Mouse (Mus musculus) forebrain, postnatal 0 days (tissue): Measurements from ENCODE around the gene Capns2. TPM values are rescaled to one million over a fixed set of nuclear protein-coding genes. Genes with fewer than 3 reads are reported as not detected.

Source experiments
- ATAC-seq: fragments of 200-750 bp; cut with Nextera tagmentation; 2 replicates; pipeline ENCODE4 v1.8.0; 2017; ENCODE audit warnings: mild to moderate bottlenecking, moderate library complexity
- DNase-seq: peaks from one replicate; pipeline ENCODE4 v3.0.0-alpha.2; 2015
- H3K27ac ChIP-seq: fragments of 300-500 bp; sonication (generic); 2 replicates; pipeline ENCODE4 v1.5.1; 2014; ENCODE audit warnings: low read depth, mild to moderate bottlenecking, antibody characterized with exemption, low read length, moderate library complexity, mixed read lengths
- H3K27me3 ChIP-seq: fragments of 300-500 bp; sonication (generic); 2 replicates; pipeline ENCODE4 v1.6.1; 2014; ENCODE audit warnings: mild to moderate bottlenecking, low read length, mixed read lengths; ENCODE audit not compliant: insufficient read depth
- H3K36me3 ChIP-seq: fragments of 300-500 bp; sonication (generic); 2 replicates; pipeline ENCODE4 v1.6.1; 2014; ENCODE audit warnings: mild to moderate bottlenecking, moderate library complexity; ENCODE audit not compliant: insufficient read depth
- H3K4me1 ChIP-seq: fragments of 300-500 bp; sonication (generic); 2 replicates; pipeline ENCODE4 v1.6.1; 2014; ENCODE audit warnings: antibody characterized with exemption; ENCODE audit not compliant: insufficient read depth
- H3K4me2 ChIP-seq: fragments of 300-500 bp; sonication (generic); 2 replicates; pipeline ENCODE4 v1.6.1; 2014; ENCODE audit warnings: low read depth, mild to moderate bottlenecking, moderate library complexity
- H3K4me3 ChIP-seq: fragments of 300-500 bp; sonication (generic); 2 replicates; pipeline ENCODE4 v1.5.1; 2014; ENCODE audit warnings: low read depth, low read length, mixed read lengths
- H3K9ac ChIP-seq: fragments of 300-500 bp; sonication (generic); 2 replicates; pipeline ENCODE4 v1.6.1; 2014; ENCODE audit warnings: mild to moderate bottlenecking
- H3K9me3 ChIP-seq: fragments of 300-500 bp; sonication (generic); 2 replicates; pipeline ENCODE4 v1.6.1; 2016; ENCODE audit warnings: low read length
- CTCF ChIP-seq: sonication (generic); IDR thresholded peaks from 2 replicates; pipeline ENCODE4 v1.5.1; 2016; ENCODE audit warnings: antibody characterized with exemption, control low read depth, low read depth
- WGBS: fragments of 180-500 bp; shearing (Covaris S2); extraction: QIAGEN DNeasy Blood & Tissue Kit; methylation state at CpG from one replicate; pipeline ENCODE4 v1.1.7; 2014; 5-methylcytosine and 5-hydroxymethylcytosine counted together
- polyA plus RNA-seq: library from polyadenylated mRNA; unstranded; fragments of >200 nt; fragmentation: Nextera tagmentation; extraction: Ambion mirVana; gene quantifications from 2 replicates; pipeline ENCODE4 v1.2.1, GENCODE M21; 2015
- total RNA-seq: library from RNA; depleted of rRNA; stranded (reverse); fragments of >200 nt; gene quantifications from 2 replicates; pipeline ENCODE4 v1.2.3, GENCODE M21; 2014

Gene Capns2
- total and polyA plus RNA-seq, 2 experiments from 2014 or later = 1.8 TPM; not detected in 1

DNA sequence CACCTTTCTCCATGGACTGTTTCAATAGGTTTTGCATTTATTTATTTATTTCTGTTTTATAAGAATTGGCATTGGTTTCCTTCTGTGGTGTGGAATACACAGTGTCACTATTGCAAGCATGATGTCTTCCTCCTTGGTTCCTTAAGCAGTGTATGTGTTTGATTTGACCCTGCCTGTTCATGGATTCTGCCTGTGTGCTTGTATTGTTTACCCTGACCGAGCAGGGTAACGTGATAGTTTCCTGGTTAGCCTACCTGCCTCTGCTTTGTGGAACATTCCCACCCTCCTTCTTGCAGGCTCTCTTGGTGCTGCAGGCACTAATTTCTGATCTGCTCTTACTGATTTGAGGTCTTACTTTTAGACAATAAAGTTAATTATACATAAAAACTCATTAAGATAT lies 7.3 kb upstream of the Capns2 start:
- Histone ChIP-seq H3K4me1 (no peaks in the 10 kb centered on the region), H3K27me3 (no peaks in the 10 kb centered on the region), H3K9me3 (no peaks in the 10 kb centered on the region), H3K36me3 (no peaks in the 10 kb centered on the region), H3K9ac (no peak overlapping the region), H3K27ac (no peak overlapping the region), H3K4me3 (no peak overlapping the region), H3K4me2 (no peak overlapping the region)
- TF ChIP-seq CTCF = no peak
- DNase-seq (no peak), ATAC-seq (no peak)
- 89% methylated on average over 2 of the region's 2 CpGs for WGBS

DNA sequence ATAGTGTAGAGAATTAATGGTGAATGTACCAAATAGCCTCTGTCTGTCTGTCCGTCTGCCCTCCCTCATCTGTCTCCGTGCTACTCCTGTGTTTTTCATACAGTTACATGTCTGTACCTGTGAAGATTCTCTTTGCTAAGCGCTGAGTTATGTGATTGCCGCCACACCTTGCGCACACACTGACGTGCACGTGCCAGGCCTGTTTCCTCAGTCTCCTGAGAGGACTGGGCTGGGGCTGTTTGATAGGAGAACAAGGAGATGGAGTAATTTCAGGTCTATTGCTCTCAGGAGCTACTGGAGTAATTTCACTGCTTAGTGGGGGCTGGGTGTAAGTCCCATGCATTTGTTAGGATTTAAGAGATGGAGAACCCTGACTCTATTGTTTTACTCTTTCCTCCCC lies 6.2 kb upstream of the Capns2 start:
- ATAC-seq (no peak), DNase-seq (no peak)
- no peaks in the 10 kb centered on the region for H3K9me3 ChIP-seq
- H3K36me3 ChIP-seq = no peaks in the 10 kb centered on the region
- no peak overlapping the region for H3K27ac ChIP-seq
- H3K27me3 ChIP-seq = no peaks in the 10 kb centered on the region
- 86% methylated on average over 7 of the region's 7 CpGs for WGBS
- no peak for TF ChIP-seq CTCF
- H3K4me3 ChIP-seq = no peak overlapping the region
- no peaks in the 10 kb centered on the region for H3K4me1 ChIP-seq
- H3K9ac ChIP-seq = no peak overlapping the region
- no peak overlapping the region for H3K4me2 ChIP-seq

DNA sequence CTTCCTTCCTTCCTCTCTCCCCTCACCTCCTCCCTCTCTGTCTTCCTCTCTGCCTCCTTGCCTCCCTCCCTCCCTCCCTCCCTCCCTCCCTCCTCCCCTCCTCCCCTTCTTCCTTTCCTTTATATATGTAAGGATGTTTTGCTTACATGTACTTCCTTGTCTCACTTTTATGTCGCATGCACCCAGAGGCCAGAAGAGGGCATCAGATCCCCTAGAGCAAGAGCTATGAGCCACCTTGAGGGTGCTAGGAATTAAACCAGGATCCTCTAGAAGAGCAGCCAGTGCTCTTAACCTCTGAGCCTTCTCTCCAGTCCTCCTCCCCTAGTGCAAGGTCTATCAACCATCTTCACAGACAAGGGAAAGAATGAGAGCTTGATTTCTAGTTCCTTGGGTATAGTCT lies 5.2 kb upstream of the Capns2 start:
- 77% methylated on average over 1 of the region's 1 CpGs for WGBS
- no peak overlapping the region for H3K27ac ChIP-seq
- H3K4me2 ChIP-seq = no peak overlapping the region

DNA sequence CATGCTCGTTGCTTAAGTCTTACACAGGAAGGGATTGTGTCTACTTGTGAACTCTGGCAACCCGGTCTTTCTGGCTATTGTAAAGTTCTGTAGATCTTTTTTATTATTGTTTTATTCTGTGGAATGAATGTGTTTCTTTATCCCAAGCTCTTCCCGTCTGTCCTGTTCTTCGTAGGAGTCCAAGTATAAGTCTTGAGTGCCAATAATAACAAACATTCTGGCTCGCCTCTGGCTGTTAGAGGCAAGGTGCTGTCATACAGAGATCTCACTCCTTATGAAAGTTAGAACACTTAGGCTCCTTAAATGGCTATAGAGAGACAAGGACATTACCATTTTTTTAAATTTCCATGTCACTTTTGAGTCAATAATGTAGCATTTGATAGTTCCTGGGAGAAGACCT lies 4.6 kb upstream of the Capns2 start:
- Histone ChIP-seq H3K27ac (no peak overlapping the region), H3K9me3 (no peaks in the 10 kb centered on the region), H3K4me2 (no peak overlapping the region), H3K27me3 (no peaks in the 10 kb centered on the region), H3K36me3 (no peaks in the 10 kb centered on the region), H3K9ac (no peak overlapping the region), H3K4me3 (no peak overlapping the region), H3K4me1 (no peaks in the 10 kb centered on the region)
- WGBS = 69% methylated on average over 5 of the region's 5 CpGs
- ATAC-seq (no peak), DNase-seq (no peak)
- TF ChIP-seq CTCF = no peak

More for the DNA sequence above, 5.2 kb upstream of the Capns2 start:
- Histone ChIP-seq H3K36me3 (no peaks in the 10 kb centered on the region), H3K27me3 (no peaks in the 10 kb centered on the region), H3K9me3 (no peaks in the 10 kb centered on the region), H3K4me3 (no peak overlapping the region), H3K9ac (no peak overlapping the region), H3K4me1 (no peaks in the 10 kb centered on the region)
- DNase-seq (no peak), ATAC-seq (no peak)
- no peak for TF ChIP-seq CTCF

DNA sequence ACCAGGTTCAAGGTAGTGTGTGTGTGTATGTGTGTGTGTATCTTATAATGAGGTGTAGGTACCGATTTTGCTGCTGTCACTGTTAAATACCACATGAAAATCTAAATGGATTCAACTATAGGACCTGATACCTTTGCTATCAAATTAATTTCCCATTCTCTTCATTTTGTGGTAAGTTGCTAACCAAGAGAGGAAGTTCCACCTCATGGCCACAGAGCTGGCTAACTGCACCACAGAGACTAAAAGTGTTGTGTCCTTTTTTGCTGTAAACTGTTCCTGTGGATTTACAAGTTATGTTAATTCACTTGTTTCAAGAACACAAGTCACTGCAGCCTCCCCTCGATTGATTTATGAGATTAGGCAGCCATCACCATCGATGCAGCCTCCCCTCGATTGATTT lies 3.4 kb upstream of the Capns2 start:
- ATAC-seq (no peak), DNase-seq (no peak)
- no peaks in the 10 kb centered on the region for H3K36me3 ChIP-seq
- TF ChIP-seq CTCF = no peak
- H3K4me2 ChIP-seq = no peak overlapping the region
- no peak overlapping the region for H3K9ac ChIP-seq
- 89% methylated on average over 4 of the region's 4 CpGs for WGBS
- no peak overlapping the region for H3K4me3 ChIP-seq
- no peaks in the 10 kb centered on the region for H3K27me3 ChIP-seq
- H3K4me1 ChIP-seq = no peaks in the 10 kb centered on the region
- no peaks in the 10 kb centered on the region for H3K9me3 ChIP-seq
- no peak overlapping the region for H3K27ac ChIP-seq

DNA sequence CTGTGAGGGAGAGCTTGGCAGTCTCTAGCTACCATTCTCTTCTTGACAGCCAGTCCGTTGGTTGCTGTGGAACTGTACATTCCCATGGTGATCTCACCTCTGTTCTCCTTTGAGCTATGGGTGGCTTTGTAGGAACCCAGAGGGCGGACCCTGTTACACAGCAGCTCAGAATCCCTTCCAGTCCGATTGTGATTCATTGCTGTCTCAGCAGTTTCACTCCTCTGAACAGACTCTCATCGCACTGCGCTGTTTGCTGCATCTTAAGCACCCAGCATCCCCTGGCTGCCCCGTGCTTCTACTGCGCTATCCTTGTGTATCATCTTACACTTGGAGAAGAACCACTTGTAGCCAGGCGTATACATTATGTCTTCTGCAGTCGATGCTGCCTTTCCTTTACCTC lies 1.6 kb upstream of the Capns2 start:
- Histone ChIP-seq H3K27me3 (no peaks in the 10 kb centered on the region), H3K4me3 (no peak overlapping the region), H3K4me1 (no peaks in the 10 kb centered on the region), H3K4me2 (no peak overlapping the region), H3K9me3 (no peaks in the 10 kb centered on the region), H3K27ac (no peak overlapping the region), H3K9ac (no peak overlapping the region), H3K36me3 (no peaks in the 10 kb centered on the region)
- no peak for TF ChIP-seq CTCF
- DNase-seq = no peak
- ATAC-seq = peak; percentile 32; the same call in 1 of the 2 replicates
- WGBS = 73% methylated on average over 9 of the region's 9 CpGs

DNA sequence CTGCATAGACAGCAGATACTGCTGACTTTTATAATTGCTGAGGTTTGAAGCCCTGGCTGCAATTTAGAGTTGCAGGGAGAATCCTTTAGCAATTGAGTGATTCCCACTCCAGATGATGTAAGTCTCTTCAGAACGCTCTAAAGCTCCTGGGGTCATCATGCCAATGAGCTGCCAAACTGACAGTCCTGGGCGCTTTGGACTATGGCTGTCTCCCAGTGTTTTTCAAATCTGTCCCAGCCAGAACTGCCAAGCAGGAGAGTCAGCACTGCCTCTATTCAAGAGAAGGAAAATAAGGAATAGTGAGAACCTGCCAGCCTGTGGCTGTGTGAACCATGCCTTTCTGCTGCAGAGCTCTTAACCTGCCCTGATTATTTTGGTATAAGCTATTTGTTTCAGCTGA lies 1.8 kb downstream of the Capns2 start:
- Histone ChIP-seq H3K36me3 (no peaks in the 10 kb centered on the region), H3K4me3 (no peak overlapping the region), H3K9ac (no peak overlapping the region), H3K4me2 (no peak overlapping the region), H3K27me3 (no peaks in the 10 kb centered on the region), H3K27ac (no peak overlapping the region), H3K9me3 (no peaks in the 10 kb centered on the region), H3K4me1 (no peaks in the 10 kb centered on the region)
- DNase-seq (no peak), ATAC-seq (no peak)
- WGBS = 52% methylated on average over 2 of the region's 2 CpGs
- TF ChIP-seq CTCF = no peak
